ENCODE assay signal across 27 mouse cellular contexts in genomic region chr5:100191438-100192190, GRCm38 (mm10). TPM values are rescaled to one million over a fixed set of nuclear protein-coding genes. Genes with fewer than 3 reads are reported as not detected.
DNase-seq lines count a peak whose midpoint lies in the region; ATAC-seq and TF ChIP-seq lines count a peak whose summit lies in the region.
"Had no signal": no experiment of that assay in that cellular context is flagged by ENCODE, and none has a peak within 500 bp of the region (broad histone marks: within the 10 kb centered on the region; RNA-seq: fewer than 3 reads in every experiment).

No protein-coding gene starts in this region.

- no peaks in the 10 kb centered on the region for H3K27me3 ChIP-seq in intestine, embryonic 16.5 days (replicated peaks; ENCODE audit: control insufficient read depth, insufficient read depth, low read length)
- no peaks in the 10 kb centered on the region for H3K27me3 ChIP-seq in intestine, embryonic 15.5 days (replicated peaks)
- no peaks in the 10 kb centered on the region for H3K27me3 ChIP-seq in liver, embryonic 16.5 days (ENCODE audit: control insufficient read depth, insufficient read depth, low read depth, low read length)
- H3K27me3 ChIP-seq in liver, embryonic 12.5 days (replicated peaks) = no peaks in the 10 kb centered on the region
- no peaks in the 10 kb centered on the region for H3K27me3 ChIP-seq in intestine, postnatal 0 days (replicated peaks; ENCODE audit: control insufficient read depth, insufficient read depth, low read length)
- H3K27me3 ChIP-seq: embryonic facial prominence, embryonic 12.5 days; embryonic facial prominence, embryonic 15.5 days; hindbrain, embryonic 13.5 days had no signal

- H3K27ac ChIP-seq in intestine, embryonic 16.5 days (ENCODE audit: low read length) = no peak overlapping the region
- H3K27ac ChIP-seq in intestine, embryonic 15.5 days = no peak overlapping the region
- H3K27ac ChIP-seq in liver, embryonic 16.5 days (ENCODE audit: low read length) = peak overlapping the region; percentile 25; the same call in 1 of the 2 replicates
- H3K27ac ChIP-seq in liver, embryonic 12.5 days = no peak overlapping the region
- no peak overlapping the region for H3K27ac ChIP-seq in intestine, postnatal 0 days (ENCODE audit: low read depth, low read length)
- H3K27ac ChIP-seq: embryonic facial prominence, embryonic 12.5 days; embryonic facial prominence, embryonic 15.5 days; hindbrain, embryonic 10.5 days; hindbrain, embryonic 13.5 days had no signal

- no peaks in the 10 kb centered on the region for H3K9me3 ChIP-seq in intestine, embryonic 16.5 days (ENCODE audit: control insufficient read depth, low read length)
- no peaks in the 10 kb centered on the region for H3K9me3 ChIP-seq in intestine, embryonic 15.5 days
- H3K9me3 ChIP-seq in liver, embryonic 16.5 days (replicated peaks; ENCODE audit: control insufficient read depth, low read length) = no peaks in the 10 kb centered on the region
- H3K9me3 ChIP-seq in liver, embryonic 12.5 days (replicated peaks) = no peaks in the 10 kb centered on the region
- no peaks in the 10 kb centered on the region for H3K9me3 ChIP-seq in intestine, postnatal 0 days (ENCODE audit: control insufficient read depth)
- H3K9me3 ChIP-seq: embryonic facial prominence, embryonic 12.5 days; embryonic facial prominence, embryonic 15.5 days; hindbrain, embryonic 10.5 days; hindbrain, embryonic 13.5 days had no signal

- no peak overlapping the region for H3K4me3 ChIP-seq in intestine, embryonic 16.5 days (ENCODE audit: low read length)
- no peak overlapping the region for H3K4me3 ChIP-seq in intestine, embryonic 15.5 days (replicated peaks)
- H3K4me3 ChIP-seq in liver, embryonic 16.5 days (ENCODE audit: low read depth, low read length) = no peak overlapping the region
- no peak overlapping the region for H3K4me3 ChIP-seq in liver, embryonic 12.5 days
- no peak overlapping the region for H3K4me3 ChIP-seq in intestine, postnatal 0 days (ENCODE audit: low read depth, low read length)
- H3K4me3 ChIP-seq: embryonic facial prominence, embryonic 12.5 days; embryonic facial prominence, embryonic 15.5 days; hindbrain, embryonic 10.5 days; hindbrain, embryonic 13.5 days had no signal

- 0 out of 2 replicates have a peak, but pooled peaks have one; percentile 53 for ATAC-seq in intestine, embryonic 16.5 days
- no peak for ATAC-seq in intestine, embryonic 15.5 days
- peak; percentile 74 for ATAC-seq in liver, embryonic 16.5 days (ENCODE audit: low read depth)
- ATAC-seq in liver, embryonic 12.5 days = no peak
- ATAC-seq in intestine, postnatal 0 days = peak; percentile 75
- ATAC-seq: CD4-positive, CD25-positive, alpha-beta regulatory T cell, adult 4 months; forebrain, embryonic 14.5 days; forebrain, postnatal 0 days; hindbrain, embryonic 16.5 days had no signal

- H3K9ac ChIP-seq in intestine, embryonic 16.5 days (ENCODE audit: low read depth, low read length) = no peak overlapping the region
- H3K9ac ChIP-seq in intestine, embryonic 15.5 days = no peak overlapping the region
- no peak overlapping the region for H3K9ac ChIP-seq in liver, embryonic 16.5 days (ENCODE audit: low read depth, low read length)
- no peak overlapping the region for H3K9ac ChIP-seq in liver, embryonic 12.5 days
- no peak overlapping the region for H3K9ac ChIP-seq in intestine, postnatal 0 days (ENCODE audit: low read depth, low read length)
- H3K9ac ChIP-seq: embryonic facial prominence, embryonic 12.5 days; embryonic facial prominence, embryonic 15.5 days; forebrain, postnatal 0 days; hindbrain, embryonic 13.5 days had no signal

- peaks cover 4% of the 10 kb centered on the region; the same call in 1 of the 2 replicates for H3K4me1 ChIP-seq in intestine, embryonic 16.5 days (ENCODE audit: control insufficient read depth, insufficient read depth, low read length)
- H3K4me1 ChIP-seq in intestine, embryonic 15.5 days (replicated peaks) = peaks cover 5% of the 10 kb centered on the region; the same call in 1 of the 2 replicates
- H3K4me1 ChIP-seq in liver, embryonic 16.5 days (ENCODE audit: control insufficient read depth, low read depth, low read length) = no peaks in the 10 kb centered on the region
- peaks cover 5% of the 10 kb centered on the region for H3K4me1 ChIP-seq in liver, embryonic 12.5 days
- H3K4me1 ChIP-seq in intestine, postnatal 0 days (replicated peaks; ENCODE audit: control insufficient read depth, insufficient read depth, low read length) = no peaks in the 10 kb centered on the region

- H3K36me3 ChIP-seq in intestine, embryonic 16.5 days (ENCODE audit: control insufficient read depth, insufficient read depth, low read length) = no peaks in the 10 kb centered on the region
- no peaks in the 10 kb centered on the region for H3K36me3 ChIP-seq in intestine, embryonic 15.5 days
- no peaks in the 10 kb centered on the region for H3K36me3 ChIP-seq in liver, embryonic 16.5 days (ENCODE audit: control insufficient read depth, insufficient read depth)
- H3K36me3 ChIP-seq in liver, embryonic 12.5 days = no peaks in the 10 kb centered on the region
- no peaks in the 10 kb centered on the region for H3K36me3 ChIP-seq in intestine, postnatal 0 days (ENCODE audit: control insufficient read depth, insufficient read depth)
- H3K36me3 ChIP-seq: embryonic facial prominence, embryonic 12.5 days; embryonic facial prominence, embryonic 15.5 days; hindbrain, embryonic 10.5 days; hindbrain, embryonic 13.5 days had no signal

- no peak overlapping the region for H3K4me2 ChIP-seq in intestine, embryonic 16.5 days (ENCODE audit: low read depth, low read length)
- no peak overlapping the region for H3K4me2 ChIP-seq in intestine, embryonic 15.5 days (replicated peaks)
- no peak overlapping the region for H3K4me2 ChIP-seq in liver, embryonic 16.5 days (ENCODE audit: low read depth, low read length)
- no peak overlapping the region for H3K4me2 ChIP-seq in liver, embryonic 12.5 days
- H3K4me2 ChIP-seq in intestine, postnatal 0 days (replicated peaks; ENCODE audit: low read depth) = no peak overlapping the region
- H3K4me2 ChIP-seq: embryonic facial prominence, embryonic 12.5 days; embryonic facial prominence, embryonic 15.5 days; heart, embryonic 11.5 days; hindbrain, embryonic 13.5 days had no signal

- WGBS in intestine, embryonic 16.5 days = 89% methylated on average over 14 of the region's 14 CpGs
- 91% methylated on average over 14 of the region's 14 CpGs for WGBS in intestine, embryonic 15.5 days
- 68% methylated on average over 14 of the region's 14 CpGs for WGBS in liver, embryonic 16.5 days (ENCODE audit: insufficient replicate concordance)
- 76% methylated on average over 14 of the region's 14 CpGs for WGBS in liver, embryonic 12.5 days (ENCODE audit: insufficient replicate concordance)
- WGBS in intestine, postnatal 0 days = 80% methylated on average over 14 of the region's 14 CpGs

- DNase-seq in brain, adult 2 months (ENCODE audit: low read depth, low spot score) = peak; percentile 80
- DNase-seq in lung, postnatal 25 days (ENCODE audit: low spot score) = no peak
- DNase-seq in adrenal gland, postnatal 10 days = no peak
- DNase-seq: adrenal gland, adult 2 months; adrenal gland, postnatal 25 days; cerebellum, adult 18-20 months; cerebellum, adult 9-10 months; cerebellum, postnatal 14 days; forebrain, postnatal 0 days; gastrocnemius, postnatal 10 days; gastrocnemius, postnatal 36 days; heart, postnatal 36 days had no signal

- TF ChIP-seq CTCF in intestine, postnatal 0 days (IDR thresholded peaks at IDR 0.05; ENCODE audit: low read depth) = no peak

RNA-seq across cellular contexts. Expression of gene Tmem150c, which starts 32.0 kb away (rescaled TPM):
- 1.5 and 1.7 TPM in 2 replicates for polyA plus RNA-seq in intestine, embryonic 16.5 days (2015; fragmentation: Nextera tagmentation; extraction: Ambion mirVana)
- polyA plus RNA-seq in intestine, embryonic 15.5 days (2015; fragmentation: Nextera tagmentation; extraction: Ambion mirVana) = 2.3 and 2.5 TPM in 2 replicates
- 0.43 and 0.67 TPM in 2 replicates for polyA plus RNA-seq in liver, embryonic 16.5 days (2015; fragmentation: Nextera tagmentation; extraction: Ambion mirVana)
- 1.0 and 1.5 TPM in 2 replicates for polyA plus RNA-seq in liver, embryonic 12.5 days (2016; fragmentation: Nextera tagmentation; extraction: Ambion mirVana)
- polyA plus RNA-seq in intestine, postnatal 0 days (2015; fragmentation: Nextera tagmentation; extraction: Ambion mirVana) = 0.93 and 1.1 TPM in 2 replicates
- 10 to 100 TPM; 12.9 to 18.4 TPM for total RNA-seq in adrenal gland, postnatal 10 days (2021)
- total RNA-seq: granulocyte monocyte progenitor cell, adult 5-6 weeks had no signal
- polyA plus RNA-seq: C2C12; CD4-positive, CD25-positive, alpha-beta regulatory T cell, adult 4 months had no signal

Comparison
In these comparisons a context has a peak if more than half of its experiments do, and no peak if none do; other contexts are left out.
1. ATAC-seq: peak in intestine, embryonic 16.5 days (single experiment), liver, embryonic 16.5 days (single experiment) and intestine, postnatal 0 days (single experiment); none in intestine, embryonic 15.5 days (single experiment) and liver, embryonic 12.5 days (single experiment).